Mouse (Mus musculus): ENCODE results near the gene Slc43a2.
A peak's percentile ranks its signal among the peaks of the same experiment; 100 is the strongest.
"Not testable (repeated sequence)": the region's sequence is repeated elsewhere in the genome, so short reads cannot be mapped to it uniquely, and the experiment has no call there.

Slc43a2 gene

GRCm38 (mm10) chr11:75572854-75573650, 41.6 kb downstream of the Slc43a2 start:
- peak; percentile 93 to 97 for DNase-seq

- DNase-seq, result no peak
Measured at GRCm38 (mm10) chr11:75574378-75575123, 43.1 kb downstream of the Slc43a2 start.

- DNase-seq, result no peak
Measured at GRCm38 (mm10) chr11:75575560-75576123, 44.1 kb downstream of the Slc43a2 start.

- no peak for DNase-seq
Measured at GRCm38 (mm10) chr11:75578609-75579008, 47.1 kb downstream of the Slc43a2 start.

GRCm38 (mm10) chr11:75581495-75582149, 50.1 kb downstream of the Slc43a2 start:
- no peak for DNase-seq

GRCm38 (mm10) chr11:75583521-75583920, 52.0 kb downstream of the Slc43a2 start:
- DNase-seq, result no peak

- DNase-seq, result no peak
Measured at GRCm38 (mm10) chr11:75585061-75585460, 53.6 kb downstream of the Slc43a2 start.

- no peak for DNase-seq
Measured at GRCm38 (mm10) chr11:75585978-75586377, 54.5 kb downstream of the Slc43a2 start.

- no peak for DNase-seq
Measured at GRCm38 (mm10) chr11:75586963-75587362, 55.5 kb downstream of the Slc43a2 start.

- DNase-seq, result peak; percentile 97 to 99
Measured at GRCm38 (mm10) chr11:75587493-75588284, 56.2 kb downstream of the Slc43a2 start, which contains the start of gene Pitpna. Gene Pitpna, plus strand, starts transcription at chr11:75588097.

GRCm38 (mm10) chr11:75588285-75588941, 56.9 kb downstream of the Slc43a2 start:
- peak; percentile 34 to 70 for DNase-seq

- no peak for DNase-seq
Measured at GRCm38 (mm10) chr11:75592612-75593011, 61.1 kb downstream of the Slc43a2 start.

GRCm38 (mm10) chr11:75594431-75594830, 62.9 kb downstream of the Slc43a2 start:
- no peak for DNase-seq

GRCm38 (mm10) chr11:75595404-75595803, 63.9 kb downstream of the Slc43a2 start:
- peak in 1 of 2 experiments; percentile 57 for DNase-seq

- DNase-seq, result no peak
Measured at GRCm38 (mm10) chr11:75595816-75596215, 64.3 kb downstream of the Slc43a2 start.

GRCm38 (mm10) chr11:75596726-75597255, 65.3 kb downstream of the Slc43a2 start:
- DNase-seq, result peak; percentile 31 to 54

GRCm38 (mm10) chr11:75598004-75598403, 66.5 kb downstream of the Slc43a2 start:
- DNase-seq, result no peak

GRCm38 (mm10) chr11:75599802-75600201, 68.3 kb downstream of the Slc43a2 start:
- not testable (repeated sequence) for DNase-seq

- DNase-seq, result no peak
Measured at GRCm38 (mm10) chr11:75604826-75605225, 73.3 kb downstream of the Slc43a2 start.

- no peak for DNase-seq
Measured at GRCm38 (mm10) chr11:75605318-75605717, 73.8 kb downstream of the Slc43a2 start.

- DNase-seq, result peak; percentile 65 to 67
Measured at GRCm38 (mm10) chr11:75608776-75609175, 77.3 kb downstream of the Slc43a2 start.

Data from kidney, postnatal 36 days (tissue).